Mouse (Mus musculus) kidney, embryonic 14.5 days (tissue): ENCODE data around the gene Zfp462. TPM values are rescaled to one million over a fixed set of nuclear protein-coding genes. Genes with fewer than 3 reads are reported as not detected.
A peak's percentile ranks its signal among the peaks of the same experiment; 100 is the strongest.

Source experiments
- ATAC-seq: fragments of 200-750 bp; cut with Nextera tagmentation; 2 replicates; pipeline ENCODE4 v1.8.0; 2017; ENCODE audit warnings: moderate number of reproducible peaks, mild to moderate bottlenecking, moderate TSS enrichment, moderate library complexity; ENCODE audit not compliant: low FRiP score, low TSS enrichment
- H3K27ac ChIP-seq: fragments of 300-500 bp; sonication (generic); 2 replicates; pipeline ENCODE4 v1.5.1; 2014; ENCODE audit warnings: low read depth, mild to moderate bottlenecking, low read length, moderate library complexity, mixed read lengths
- H3K27me3 ChIP-seq: fragments of 300-500 bp; sonication (generic); 2 replicates; pipeline ENCODE4 v1.6.1; 2014; ENCODE audit warnings: mild to moderate bottlenecking, low read length; ENCODE audit not compliant: control insufficient read depth, insufficient read depth
- H3K36me3 ChIP-seq: fragments of 300-500 bp; sonication (generic); 2 replicates; pipeline ENCODE4 v1.6.1; 2014; ENCODE audit warnings: low read length, mixed read lengths; ENCODE audit not compliant: control insufficient read depth, insufficient read depth
- H3K4me1 ChIP-seq: fragments of 300-500 bp; sonication (generic); 2 replicates; pipeline ENCODE4 v1.6.1; 2014; ENCODE audit warnings: low read length, mixed read lengths; ENCODE audit not compliant: control insufficient read depth, insufficient read depth
- H3K4me2 ChIP-seq: fragments of 300-500 bp; sonication (generic); replicated peaks from 2 replicates; pipeline ENCODE4 v1.6.1; 2014; ENCODE audit warnings: low read depth, mild to moderate bottlenecking, low read length
- H3K4me3 ChIP-seq: fragments of 300-500 bp; sonication (generic); 2 replicates; pipeline ENCODE4 v1.5.1; 2014; ENCODE audit warnings: mild to moderate bottlenecking, low read length
- H3K9ac ChIP-seq: fragments of 300-500 bp; sonication (generic); 2 replicates; pipeline ENCODE4 v1.6.1; 2014; ENCODE audit warnings: low read depth, mild to moderate bottlenecking, low read length, moderate library complexity
- H3K9me3 ChIP-seq: fragments of 300-500 bp; sonication (generic); 2 replicates; pipeline ENCODE4 v1.6.1; 2016; ENCODE audit warnings: low read length; ENCODE audit not compliant: control insufficient read depth
- WGBS: fragments of 180-500 bp; shearing (Covaris S2); extraction: QIAGEN DNeasy Blood & Tissue Kit; methylation state at CpG from one replicate; pipeline ENCODE4 v1.1.7; 2014; 5-methylcytosine and 5-hydroxymethylcytosine counted together
- polyA plus RNA-seq: library from polyadenylated mRNA; unstranded; fragments of >200 nt; fragmentation: Nextera tagmentation; extraction: Ambion mirVana; gene quantifications from 2 replicates; pipeline ENCODE4 v1.2.1, GENCODE M21; 2014

Gene Zfp462
- polyA plus RNA-seq, 1 experiment from 2014 or later: 10.0 TPM

- Histone ChIP-seq H3K4me2 (no peak overlapping the region), H3K9ac (no peak overlapping the region), H3K27me3 (no peaks in the 10 kb centered on the region), H3K27ac (no peak overlapping the region), H3K9me3 (no peaks in the 10 kb centered on the region), H3K4me1 (no peaks in the 10 kb centered on the region), H3K36me3 (peaks cover 83% of the 10 kb centered on the region), H3K4me3 (no peak overlapping the region)
- ATAC-seq: no peak
- WGBS: 89% methylated on average over 12 of the region's 12 CpGs
These were observed 66.5 kb downstream of the Zfp462 start for GRCm38 (mm10) chr4:55011391-55011790.

- Histone ChIP-seq H3K9ac (no peak overlapping the region), H3K36me3 (peaks cover 88% of the 10 kb centered on the region), H3K4me2 (no peak overlapping the region), H3K27me3 (no peaks in the 10 kb centered on the region), H3K9me3 (no peaks in the 10 kb centered on the region), H3K4me3 (no peak overlapping the region), H3K4me1 (no peaks in the 10 kb centered on the region), H3K27ac (no peak overlapping the region)
- no peak for ATAC-seq
- 78% methylated on average over 16 of the region's 16 CpGs for WGBS
These were observed 68.9 kb downstream of the Zfp462 start for GRCm38 (mm10) chr4:55013563-55014248.

- H3K4me1 ChIP-seq: no peaks in the 10 kb centered on the region
- H3K4me3 ChIP-seq: no peak overlapping the region
- peak; percentile 47; the same call in 1 of the 2 replicates for ATAC-seq
- H3K27ac ChIP-seq: no peak overlapping the region
- no peaks in the 10 kb centered on the region for H3K9me3 ChIP-seq
- no peaks in the 10 kb centered on the region for H3K27me3 ChIP-seq
- no peak overlapping the region for H3K9ac ChIP-seq
- H3K4me2 ChIP-seq: no peak overlapping the region
- 75% methylated on average over 13 of the region's 13 CpGs for WGBS
- peaks cover 87% of the 10 kb centered on the region for H3K36me3 ChIP-seq
These were observed 70.0 kb downstream of the Zfp462 start for GRCm38 (mm10) chr4:55014731-55015463.

GRCm38 (mm10) chr4:55015517-55015916 lies 70.7 kb downstream of the Zfp462 start:
- Histone ChIP-seq H3K36me3 (peaks cover 87% of the 10 kb centered on the region), H3K9me3 (no peaks in the 10 kb centered on the region), H3K27ac (no peak overlapping the region), H3K4me2 (no peak overlapping the region), H3K9ac (no peak overlapping the region), H3K4me1 (no peaks in the 10 kb centered on the region), H3K27me3 (no peaks in the 10 kb centered on the region), H3K4me3 (no peak overlapping the region)
- WGBS: 97% methylated on average over 2 of the region's 2 CpGs
- no peak for ATAC-seq

GRCm38 (mm10) chr4:55026109-55026646 lies 81.3 kb downstream of the Zfp462 start:
- Histone ChIP-seq H3K27me3 (no peaks in the 10 kb centered on the region), H3K4me3 (no peak overlapping the region), H3K4me2 (no peak overlapping the region), H3K4me1 (no peaks in the 10 kb centered on the region), H3K36me3 (peaks cover 22% of the 10 kb centered on the region), H3K9me3 (no peaks in the 10 kb centered on the region), H3K27ac (no peak overlapping the region), H3K9ac (no peak overlapping the region)
- 55% methylated on average over 10 of the region's 10 CpGs for WGBS
- peak; percentile 52; the same call in 1 of the 2 replicates for ATAC-seq

GRCm38 (mm10) chr4:55030401-55030800 lies 85.6 kb downstream of the Zfp462 start:
- no peaks in the 10 kb centered on the region for H3K27me3 ChIP-seq
- no peak overlapping the region for H3K27ac ChIP-seq
- no peaks in the 10 kb centered on the region for H3K4me1 ChIP-seq
- H3K9ac ChIP-seq: no peak overlapping the region
- 81% methylated on average over 5 of the region's 5 CpGs for WGBS
- no peak overlapping the region for H3K4me2 ChIP-seq
- H3K9me3 ChIP-seq: no peaks in the 10 kb centered on the region
- no peak overlapping the region for H3K4me3 ChIP-seq
- no peaks in the 10 kb centered on the region; the same call in 1 of the 2 replicates for H3K36me3 ChIP-seq
- ATAC-seq: no peak

GRCm38 (mm10) chr4:55032317-55032930 lies 87.6 kb downstream of the Zfp462 start:
- ATAC-seq: no peak
- H3K36me3 ChIP-seq: no peaks in the 10 kb centered on the region; the same call in 1 of the 2 replicates
- H3K4me1 ChIP-seq: no peaks in the 10 kb centered on the region
- no peak overlapping the region for H3K27ac ChIP-seq
- H3K4me2 ChIP-seq: no peak overlapping the region
- no peak overlapping the region for H3K4me3 ChIP-seq
- H3K9ac ChIP-seq: no peak overlapping the region
- H3K9me3 ChIP-seq: no peaks in the 10 kb centered on the region
- WGBS: 58% methylated on average over 8 of the region's 8 CpGs
- H3K27me3 ChIP-seq: no peaks in the 10 kb centered on the region

GRCm38 (mm10) chr4:55033452-55033851 lies 88.6 kb downstream of the Zfp462 start:
- Histone ChIP-seq H3K4me2 (no peak overlapping the region), H3K9ac (no peak overlapping the region), H3K36me3 (no peaks in the 10 kb centered on the region; the same call in 1 of the 2 replicates), H3K4me1 (no peaks in the 10 kb centered on the region), H3K27me3 (no peaks in the 10 kb centered on the region), H3K27ac (no peak overlapping the region), H3K4me3 (no peak overlapping the region), H3K9me3 (no peaks in the 10 kb centered on the region)
- 89% methylated on average over 6 of the region's 6 CpGs for WGBS
- ATAC-seq: no peak
